Mouse (Mus musculus): ENCODE measurements around the gene Filip1l.

- TF ChIP-seq POLR2A (IDR thresholded peaks at IDR 0.05; ENCODE audit: borderline replicate concordance, low read depth, low read length), result no peak
- TF ChIP-seq CTCF (IDR thresholded peaks at IDR 0.05; ENCODE audit: low read depth, low read length), result no peak
These were observed at the start of gene Filip1l for GRCm38 (mm10) chr16:57352751-57353150.
